Mouse (Mus musculus) kidney, adult 8-10 months (tissue): ENCODE data around the gene Cdc6.
"Not testable (repeated sequence)": the region's sequence is repeated elsewhere in the genome, so short reads cannot be mapped to it uniquely, and the experiment has no call there.

Experiments
- DNase-seq, 2 experiments: peaks; one replicate each; pipeline ENCODE4 v3.0.0; 2022

The Cdc6 gene

DNA sequence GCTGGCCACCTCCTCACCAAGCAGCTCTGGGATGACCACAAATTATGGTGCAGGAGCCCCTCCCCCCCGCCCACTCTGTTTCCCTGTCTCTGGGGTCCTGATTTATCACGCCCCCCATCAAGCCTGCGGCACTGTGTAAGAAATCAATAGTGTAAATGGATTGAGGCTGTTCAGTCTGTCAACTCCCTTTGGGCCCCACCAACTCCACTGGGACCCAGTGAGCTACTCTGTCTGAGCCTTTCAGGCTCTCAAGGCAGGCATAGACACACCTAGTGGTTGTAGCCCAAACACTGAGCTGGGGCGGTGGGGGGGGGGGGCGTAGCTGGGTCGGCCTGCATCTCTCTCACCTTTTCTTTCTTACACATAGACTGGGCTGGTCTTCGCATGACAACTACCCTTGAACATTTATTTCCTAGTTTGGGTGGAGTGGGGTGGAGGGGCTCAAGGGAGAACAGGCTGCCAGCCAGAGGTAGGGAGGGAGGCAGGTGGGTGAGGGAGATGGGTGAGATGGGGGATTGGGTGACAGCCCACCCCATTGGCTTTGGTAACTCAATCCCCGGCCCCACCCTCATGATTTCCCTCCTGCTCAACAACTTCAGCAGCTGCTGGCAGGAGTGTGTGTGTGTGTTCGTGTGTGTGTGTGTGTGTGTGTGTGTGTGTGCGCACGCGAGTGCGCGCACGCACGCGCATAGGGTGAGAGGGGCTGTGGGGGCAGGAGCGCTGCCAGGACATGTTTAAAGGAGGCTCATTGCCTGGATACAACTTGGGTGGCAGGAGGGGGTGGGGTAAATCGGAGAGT is 24.9 kb downstream of the Cdc6 start:
- no peak for DNase-seq

DNA sequence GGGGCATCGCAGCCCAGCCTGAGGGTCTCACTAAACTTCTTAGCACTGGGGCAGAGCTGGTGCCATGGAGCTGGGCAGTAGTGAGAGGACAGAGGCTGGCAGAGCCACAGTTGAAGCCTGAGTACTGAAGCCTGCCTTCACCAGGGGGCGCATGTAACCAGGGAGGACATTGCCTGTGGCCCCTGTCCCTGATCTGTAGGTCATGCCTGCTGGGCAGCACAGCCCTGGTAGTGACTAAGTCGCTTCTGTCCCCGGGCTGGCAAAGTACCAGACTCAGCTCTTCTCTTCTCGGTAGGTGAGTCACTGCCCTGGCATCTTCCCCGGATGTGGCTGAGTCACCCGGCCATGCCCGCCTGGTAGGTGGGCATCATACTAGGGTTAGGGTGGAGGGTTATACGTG is 25.6 kb downstream of the Cdc6 start:
- DNase-seq: peak in 1 of 2 experiments; percentile 71

DNA sequence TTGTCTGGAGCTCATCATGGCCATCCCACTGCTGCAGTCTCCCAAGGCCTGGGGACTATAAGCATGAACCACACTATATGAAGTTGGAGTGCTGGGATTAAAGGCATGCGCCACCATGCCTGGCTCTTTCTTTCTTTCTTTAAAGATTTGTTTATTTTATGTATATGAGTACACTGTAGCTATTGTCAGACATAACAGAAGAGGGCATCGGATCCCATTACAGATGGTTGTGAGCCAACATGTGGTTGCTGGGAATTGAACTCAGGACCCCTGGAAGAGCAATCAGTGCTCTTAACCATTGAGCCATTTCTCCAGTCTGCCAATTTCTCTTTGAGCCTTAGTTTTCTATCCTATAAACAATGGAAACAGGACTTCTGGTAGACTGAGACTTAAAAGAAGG is 26.2 kb downstream of the Cdc6 start:
- not testable (repeated sequence) for DNase-seq

DNA sequence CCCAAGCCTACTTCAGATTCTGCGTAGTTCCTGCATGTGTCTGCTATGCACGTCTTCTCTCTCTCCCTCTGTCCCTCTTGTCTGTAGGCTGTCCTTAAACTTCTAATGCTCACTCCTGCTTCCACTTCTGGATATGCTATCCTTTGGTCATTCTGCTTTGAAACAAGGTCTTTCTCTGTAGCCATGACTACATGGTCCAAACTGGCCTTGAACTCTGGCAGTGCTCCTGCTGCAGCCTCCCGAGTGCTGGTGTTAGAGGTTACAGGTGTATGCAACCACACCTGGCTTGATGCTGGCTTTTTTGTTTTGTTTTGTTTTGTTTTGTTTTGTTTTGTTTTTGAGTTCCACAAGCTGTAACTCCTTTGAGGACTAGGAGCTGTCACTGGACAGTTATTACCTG is 26.8 kb downstream of the Cdc6 start:
- no peak for DNase-seq

DNA sequence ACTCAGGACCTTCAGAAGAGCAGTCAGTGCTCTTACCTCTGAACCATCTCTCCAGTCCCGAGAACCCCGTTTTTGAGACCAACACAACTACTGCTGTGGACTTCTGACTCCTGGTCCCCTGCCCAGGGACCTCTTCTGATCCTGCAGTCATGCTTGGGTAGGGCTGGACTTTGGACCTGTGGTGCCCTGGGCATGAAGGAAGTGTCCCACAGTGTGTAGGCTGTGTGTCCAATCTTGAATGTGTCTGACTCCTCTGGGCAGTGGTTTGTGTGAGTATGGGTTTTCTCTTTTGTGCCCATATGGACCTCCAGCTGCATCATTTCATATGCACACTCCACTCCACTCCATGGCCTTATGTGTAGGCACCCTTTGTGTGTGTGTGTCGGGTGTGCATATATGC is 27.5 kb downstream of the Cdc6 start:
- DNase-seq: peak; percentile 91

DNA sequence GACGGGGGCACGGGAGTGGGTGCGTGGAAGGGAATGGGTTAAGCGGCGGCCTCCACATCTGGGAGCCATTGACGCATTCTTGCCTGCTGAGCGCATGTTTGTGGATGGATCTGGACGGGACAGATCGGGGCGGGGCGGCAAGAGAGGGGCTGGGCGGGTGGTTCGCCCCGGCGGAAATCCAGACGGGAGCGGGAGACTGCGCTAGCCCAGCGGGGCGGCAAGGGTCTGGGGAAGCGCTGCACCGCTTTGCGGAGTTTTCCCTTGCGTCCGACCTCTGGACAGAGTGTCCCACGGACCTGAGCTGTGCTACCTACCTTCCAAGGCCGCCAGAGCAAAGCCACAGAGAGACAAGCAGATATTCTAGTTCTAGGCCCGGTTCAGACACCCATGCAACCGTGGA is 28.6 kb downstream of the Cdc6 start:
- peak in 1 of 2 experiments; percentile 65 for DNase-seq

DNA sequence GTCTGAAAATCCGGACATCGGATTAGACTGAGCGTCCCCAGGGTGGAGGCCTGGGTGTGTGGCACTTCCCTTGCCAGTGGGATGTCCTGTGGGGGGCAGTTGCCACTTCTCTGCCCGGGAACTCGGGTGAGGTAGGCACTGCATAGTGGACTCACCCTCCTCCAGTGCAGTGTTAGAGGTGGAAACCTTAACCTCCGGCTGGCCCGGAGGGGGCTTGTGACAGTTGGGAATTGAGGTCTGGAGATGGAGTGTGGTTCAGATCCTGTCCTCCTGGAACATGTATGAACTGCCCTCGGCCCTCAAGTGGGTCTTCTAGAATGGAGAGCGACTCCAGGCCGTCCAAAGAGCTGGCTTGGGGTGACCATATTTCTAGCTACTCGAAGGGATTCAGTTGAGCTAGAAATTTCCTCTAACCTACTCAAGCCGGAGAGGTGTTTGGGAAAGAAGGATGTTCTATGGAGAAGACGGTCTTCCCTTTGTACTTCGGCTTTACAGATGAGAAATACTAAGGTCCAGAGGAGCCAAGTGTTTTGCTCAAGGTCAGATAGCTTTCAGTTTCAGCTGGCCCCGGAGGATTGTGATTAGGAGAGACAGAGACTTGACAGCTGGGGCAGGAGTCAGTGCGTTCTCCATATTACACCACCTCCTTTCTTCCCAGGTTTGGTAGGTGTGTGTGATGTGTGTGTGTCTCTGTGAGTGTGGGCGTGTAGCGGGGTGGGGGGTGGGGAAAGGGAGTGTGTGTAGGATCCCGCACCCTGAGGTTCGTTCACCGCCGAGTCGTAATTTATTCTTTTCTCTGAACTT is 29.2 kb downstream of the Cdc6 start:
- DNase-seq: peak in 1 of 2 experiments; percentile 45

DNA sequence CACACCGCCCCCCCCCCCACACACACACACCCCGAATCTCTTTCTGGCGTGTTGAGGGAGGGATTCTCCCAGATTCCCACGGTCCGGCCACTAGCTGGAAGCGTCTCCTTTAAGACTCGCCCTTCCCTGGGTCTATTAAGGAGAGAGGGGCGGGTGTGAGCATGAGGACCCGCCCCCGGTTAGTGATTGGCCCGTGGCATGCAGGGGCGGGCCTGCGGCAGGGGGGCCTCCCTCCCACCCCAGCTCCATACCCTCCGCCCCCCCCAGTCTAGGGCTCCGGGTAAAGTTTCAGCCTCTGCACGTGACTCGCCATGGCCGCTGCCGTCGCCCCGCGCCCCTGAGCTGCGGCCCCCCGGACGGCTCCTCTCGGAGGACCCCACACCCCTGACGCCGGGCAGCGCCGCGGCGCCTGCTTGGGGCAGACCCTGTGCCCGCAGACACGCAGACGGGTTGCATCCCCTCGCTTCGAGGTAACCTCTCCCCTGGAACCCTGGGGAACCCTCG is 29.9 kb downstream of the Cdc6 start:
- DNase-seq: peak; percentile 91 to 93

DNA sequence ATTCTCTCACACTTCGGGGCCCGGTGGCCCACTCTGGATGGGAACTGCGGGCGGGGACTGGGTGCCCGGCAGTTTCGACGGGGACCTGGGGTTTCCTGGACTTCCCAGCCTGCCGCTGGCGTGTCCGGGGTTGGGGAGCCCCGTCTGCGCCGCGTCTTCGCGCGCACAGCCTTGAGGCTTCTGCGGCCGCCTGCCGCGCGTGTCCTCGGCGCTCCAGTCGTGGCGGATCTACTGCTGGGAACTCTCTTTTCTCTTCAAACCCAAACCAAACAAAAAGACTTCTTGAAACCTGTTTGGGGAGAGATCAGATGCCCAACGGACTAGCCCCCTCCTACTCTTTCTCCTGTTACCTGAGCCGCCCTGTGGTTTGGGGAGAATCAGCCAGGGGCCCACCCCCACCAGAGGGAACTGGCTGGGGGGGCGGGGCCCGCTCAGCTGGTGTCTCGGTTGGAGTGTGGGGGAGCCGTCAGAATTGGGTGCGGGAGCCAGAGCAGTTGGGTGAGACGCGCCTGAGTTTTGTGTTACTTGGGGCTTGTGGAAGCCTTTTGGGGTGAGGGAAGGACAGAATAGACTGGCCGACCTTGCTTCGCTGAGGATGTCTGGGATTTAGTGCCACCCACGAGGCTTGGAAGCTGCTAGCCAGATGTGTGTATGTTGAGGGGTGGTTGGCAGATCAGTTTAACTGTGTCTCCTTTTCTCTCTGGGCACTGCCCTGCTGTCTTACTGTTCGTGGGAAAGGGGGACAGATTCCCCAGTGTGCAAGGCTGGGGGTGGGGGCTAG is 30.5 kb downstream of the Cdc6 start:
- DNase-seq: peak in 1 of 2 experiments; percentile 63

DNA sequence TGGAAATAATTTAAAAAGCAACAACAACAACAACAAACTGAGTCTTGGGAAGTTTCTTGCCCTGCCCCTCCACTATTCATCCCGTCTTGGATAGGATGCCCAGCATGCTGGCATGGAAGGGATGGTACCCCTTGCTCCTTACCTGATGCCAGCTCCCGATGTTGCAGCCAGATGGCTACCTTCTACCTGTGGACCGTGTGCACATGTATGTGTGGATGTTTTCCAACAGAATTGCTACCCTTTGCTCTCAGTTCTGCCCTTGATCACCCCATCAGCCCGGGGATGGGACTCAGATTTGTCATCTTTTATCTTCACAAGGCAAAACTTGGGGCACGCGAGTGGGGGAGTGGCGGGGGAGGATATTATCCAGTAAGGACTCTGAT is 31.1 kb downstream of the Cdc6 start:
- peak in 1 of 2 experiments; percentile 25 for DNase-seq

DNA sequence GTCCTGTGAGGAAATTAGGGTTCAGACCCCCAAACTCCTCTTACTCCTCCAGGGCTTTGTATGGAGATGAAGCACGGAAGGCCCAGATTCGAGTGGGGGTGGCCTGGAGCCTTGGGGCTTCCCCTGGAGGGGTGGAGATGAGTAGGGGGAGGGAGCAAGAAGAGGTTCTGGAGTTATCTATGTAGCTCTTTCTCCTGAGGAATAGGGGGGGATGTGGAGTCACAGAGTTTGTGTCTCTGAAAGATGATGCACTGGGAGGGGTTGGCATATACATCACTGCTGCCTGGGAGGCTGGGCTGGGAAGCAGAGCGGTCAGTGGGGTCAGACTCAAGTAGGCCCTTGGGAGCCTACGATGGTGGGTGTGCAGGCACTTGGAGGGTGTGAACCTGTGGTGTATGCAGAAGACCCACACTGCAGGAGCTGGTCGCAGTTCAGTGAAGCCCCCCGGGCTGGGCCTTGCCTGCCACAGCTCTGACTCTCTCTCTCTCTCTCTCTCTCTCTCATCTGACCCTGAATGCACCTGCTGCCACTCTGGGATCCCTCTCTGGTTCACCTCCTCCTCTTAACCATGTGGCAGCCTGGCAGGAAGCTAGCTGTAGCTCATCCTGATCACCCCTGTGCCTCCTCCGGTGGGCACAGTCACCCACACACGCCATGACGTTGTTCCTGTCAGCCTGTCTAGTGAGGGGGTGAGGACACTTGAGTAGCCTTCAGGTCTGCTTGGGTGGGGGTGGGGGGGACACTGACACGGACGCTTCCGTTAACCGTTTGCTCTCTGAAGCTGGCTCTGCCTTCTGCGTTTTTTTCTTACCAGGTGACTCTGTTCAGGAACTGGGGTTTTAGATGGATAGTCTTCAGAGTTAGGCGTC is 31.7 kb downstream of the Cdc6 start:
- DNase-seq: no peak

DNA sequence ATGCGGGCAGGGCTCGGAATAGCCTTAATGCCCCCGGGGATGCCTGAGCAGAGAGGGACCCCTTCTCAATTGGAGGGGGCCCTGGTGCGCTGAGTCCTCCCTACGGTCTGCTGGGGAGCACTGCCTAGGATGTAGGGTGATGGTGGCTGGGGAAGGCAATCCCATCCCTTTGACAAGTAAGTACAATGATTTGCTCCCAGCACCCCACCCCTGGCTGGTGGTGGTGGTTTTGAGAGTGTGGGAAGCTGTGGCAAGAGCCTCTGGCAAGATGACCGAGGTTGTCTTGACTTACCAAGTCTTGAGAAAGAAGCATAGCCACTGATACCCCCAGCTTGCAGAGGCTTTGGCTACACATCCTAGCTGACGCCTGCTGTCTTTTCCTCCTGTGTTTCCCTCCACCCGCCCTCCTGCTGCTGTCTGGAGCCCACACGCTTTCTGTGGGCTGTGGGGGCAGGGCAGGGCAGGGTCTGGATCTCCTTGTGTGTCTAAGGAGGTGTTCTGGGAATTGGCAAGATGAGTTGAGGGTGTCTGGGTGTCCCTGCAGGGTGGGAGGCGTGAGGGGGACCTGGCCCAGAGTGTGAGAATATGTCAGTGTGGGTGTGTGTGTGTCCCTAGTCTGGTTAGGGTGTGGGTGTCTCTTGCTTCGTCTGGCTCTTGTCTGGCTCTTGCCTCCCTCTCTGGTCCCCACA is 32.5 kb downstream of the Cdc6 start:
- peak in 1 of 2 experiments; percentile 18 for DNase-seq

DNA sequence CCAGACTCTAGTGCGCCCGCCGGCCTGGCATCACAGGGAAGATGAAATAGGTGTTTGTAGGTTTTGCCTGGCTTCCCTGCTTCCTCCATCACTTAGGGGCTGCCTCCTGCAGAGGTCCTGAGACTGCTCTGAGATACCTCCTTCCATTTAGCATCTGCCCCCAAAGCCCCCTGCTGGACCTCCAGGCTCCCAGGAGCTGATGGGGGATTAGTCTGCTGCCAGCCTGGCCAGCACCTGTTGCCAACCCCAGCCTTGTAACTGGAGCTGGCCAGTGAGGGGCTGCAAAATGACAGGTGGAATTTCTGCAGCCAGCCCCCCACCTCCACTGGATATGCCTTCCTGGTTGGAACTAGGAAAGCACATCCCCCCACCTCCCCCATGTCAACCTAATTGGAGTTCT is 33.2 kb downstream of the Cdc6 start:
- no peak for DNase-seq

DNA sequence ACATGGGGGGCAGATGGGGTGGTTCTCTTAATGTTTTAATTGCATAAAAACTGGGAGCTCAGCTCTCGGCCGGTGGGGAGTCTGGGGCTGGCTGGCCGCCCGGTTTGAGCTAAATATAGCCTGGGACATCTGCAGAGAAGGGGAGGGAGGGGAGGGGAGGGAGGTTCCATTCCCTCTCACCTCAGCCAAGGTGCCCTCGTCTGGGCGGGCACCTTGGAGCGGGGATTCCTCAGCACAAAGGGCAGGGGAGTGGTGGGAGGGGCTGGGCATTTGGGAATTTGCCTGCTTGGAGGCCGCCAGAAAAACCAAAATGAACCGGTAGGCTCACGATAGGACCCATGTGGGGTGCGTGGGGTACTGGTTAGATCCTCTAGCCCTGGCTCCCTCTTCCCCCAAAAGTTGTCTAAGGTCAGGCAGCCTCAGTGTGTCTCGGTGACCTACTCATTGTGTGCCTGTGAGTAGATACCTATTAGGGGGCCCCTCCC is 33.8 kb downstream of the Cdc6 start:
- peak; percentile 79 to 82 for DNase-seq

DNA sequence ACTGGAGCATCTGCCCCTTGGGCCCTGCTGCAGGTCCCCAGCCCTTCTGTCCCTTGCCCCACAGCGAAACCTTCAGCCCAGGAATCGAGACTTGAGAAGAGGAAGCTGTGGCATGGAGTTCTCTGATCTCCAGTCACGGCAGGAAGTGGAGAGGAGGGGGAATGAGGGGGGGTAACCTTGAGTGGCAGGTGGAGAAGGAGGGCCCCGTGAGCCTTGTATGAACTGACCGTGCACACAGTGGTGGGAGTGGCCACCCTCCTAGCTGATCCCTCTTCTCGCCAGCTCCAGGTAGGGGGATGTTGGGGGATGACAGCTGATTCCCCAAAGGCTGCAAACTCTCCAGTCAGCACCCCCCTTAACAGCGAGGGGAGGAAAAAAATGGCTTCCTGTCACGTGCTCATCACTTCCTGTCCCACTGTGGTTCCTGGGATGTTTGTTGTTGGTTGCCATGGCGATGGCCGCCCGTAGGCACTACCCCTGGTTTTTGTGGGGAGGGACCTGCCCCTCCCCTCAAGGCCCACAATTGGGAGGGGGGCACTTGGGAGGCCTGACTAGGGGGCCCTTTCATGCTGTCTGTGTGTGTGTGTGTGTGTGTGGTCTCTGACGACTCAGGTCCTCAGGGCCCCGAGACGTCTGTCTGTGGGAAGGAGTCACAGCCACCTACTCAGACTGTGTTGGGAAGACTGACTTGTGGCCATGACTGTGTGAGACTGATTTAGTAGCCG is 34.4 kb downstream of the Cdc6 start:
- DNase-seq: peak; percentile 85

DNA sequence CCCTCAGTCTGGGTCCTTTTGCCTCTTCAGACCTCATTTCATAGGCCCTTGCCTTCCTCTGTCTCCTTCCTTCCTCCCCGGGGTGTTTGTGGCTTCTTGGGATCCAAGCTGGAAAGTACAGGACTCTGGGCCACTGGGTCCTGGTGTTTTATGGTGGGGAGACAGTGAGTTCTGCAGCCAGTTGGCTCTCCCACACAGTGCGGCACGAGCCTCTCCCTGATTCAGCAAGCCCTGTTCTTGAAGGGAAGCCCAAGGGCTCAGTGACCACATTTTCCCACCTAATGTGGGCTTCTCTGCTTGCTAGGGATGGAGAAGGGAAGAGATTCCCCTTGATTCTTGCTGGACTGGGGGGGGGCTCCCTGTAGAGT is 34.9 kb downstream of the Cdc6 start:
- DNase-seq: no peak

DNA sequence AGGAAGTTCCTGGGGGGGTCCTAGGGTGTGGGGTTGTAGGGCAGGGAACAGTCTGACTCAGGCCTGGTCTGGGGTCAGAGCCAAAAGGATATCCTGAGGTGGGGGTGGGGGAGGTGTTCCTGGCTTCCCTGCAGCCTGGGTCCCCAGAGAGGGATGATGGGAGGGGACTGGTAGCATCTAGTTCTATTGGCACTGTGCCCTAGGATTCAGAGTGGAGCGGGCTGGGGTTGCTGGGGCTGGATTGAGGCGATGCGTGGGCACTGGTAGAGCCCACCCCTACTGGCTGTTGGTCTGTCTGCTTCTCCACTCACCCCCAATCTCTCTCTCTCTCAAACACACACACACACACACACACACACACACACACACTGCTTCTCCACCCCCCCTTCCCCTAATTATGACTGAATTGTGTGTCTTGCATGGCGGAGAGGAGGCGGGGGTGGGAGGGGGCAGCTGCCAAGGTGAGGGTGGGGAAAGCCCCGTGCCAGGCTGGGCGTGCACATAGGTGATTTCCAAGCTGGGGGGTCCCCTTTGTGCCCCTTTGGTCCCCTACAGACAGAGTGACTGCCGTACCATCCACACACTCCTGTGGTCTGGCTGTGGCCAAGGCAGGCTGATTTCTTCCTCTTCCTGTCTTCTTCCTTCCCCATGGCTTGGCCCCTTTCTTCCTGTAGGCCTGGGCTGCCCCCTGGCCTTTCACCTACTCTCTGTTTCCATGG is 35.5 kb downstream of the Cdc6 start:
- peak; percentile 54 to 77 for DNase-seq

DNA sequence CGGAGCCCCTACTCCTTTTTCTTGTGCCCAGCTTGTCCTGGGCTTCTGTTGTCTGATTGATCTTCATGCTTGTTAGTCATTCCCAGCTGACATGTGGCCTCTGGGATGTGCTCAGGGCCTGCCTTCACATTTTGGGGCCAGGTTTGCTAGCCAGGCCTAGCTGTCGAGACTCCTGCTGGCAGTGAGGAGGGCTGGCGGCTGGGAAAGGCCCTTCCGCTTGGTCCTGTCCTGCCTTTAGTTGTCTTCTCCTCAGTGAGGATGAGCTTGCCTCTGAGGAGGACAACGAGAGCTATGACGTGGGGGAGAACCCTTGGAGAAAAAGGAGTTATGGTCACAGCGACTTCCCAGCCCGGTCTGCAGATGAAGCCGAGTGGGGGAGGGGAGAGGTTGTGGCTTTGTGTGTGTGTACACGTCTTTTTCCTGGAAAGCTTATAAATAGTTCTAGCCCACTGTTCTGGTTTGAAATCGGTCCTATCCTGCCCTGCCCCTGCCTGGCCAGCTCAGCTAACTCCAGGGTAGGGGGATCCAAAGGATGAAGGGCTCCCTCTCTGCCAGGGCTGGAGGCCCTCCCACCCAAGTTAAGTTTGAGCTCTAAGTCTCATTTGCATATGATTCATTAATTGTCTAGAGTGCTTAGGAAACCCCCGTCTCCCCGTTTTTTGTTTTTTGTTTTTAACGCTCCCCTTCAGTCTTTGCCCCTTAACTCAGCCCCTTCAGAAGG is 36.3 kb downstream of the Cdc6 start:
- DNase-seq: no peak

DNA sequence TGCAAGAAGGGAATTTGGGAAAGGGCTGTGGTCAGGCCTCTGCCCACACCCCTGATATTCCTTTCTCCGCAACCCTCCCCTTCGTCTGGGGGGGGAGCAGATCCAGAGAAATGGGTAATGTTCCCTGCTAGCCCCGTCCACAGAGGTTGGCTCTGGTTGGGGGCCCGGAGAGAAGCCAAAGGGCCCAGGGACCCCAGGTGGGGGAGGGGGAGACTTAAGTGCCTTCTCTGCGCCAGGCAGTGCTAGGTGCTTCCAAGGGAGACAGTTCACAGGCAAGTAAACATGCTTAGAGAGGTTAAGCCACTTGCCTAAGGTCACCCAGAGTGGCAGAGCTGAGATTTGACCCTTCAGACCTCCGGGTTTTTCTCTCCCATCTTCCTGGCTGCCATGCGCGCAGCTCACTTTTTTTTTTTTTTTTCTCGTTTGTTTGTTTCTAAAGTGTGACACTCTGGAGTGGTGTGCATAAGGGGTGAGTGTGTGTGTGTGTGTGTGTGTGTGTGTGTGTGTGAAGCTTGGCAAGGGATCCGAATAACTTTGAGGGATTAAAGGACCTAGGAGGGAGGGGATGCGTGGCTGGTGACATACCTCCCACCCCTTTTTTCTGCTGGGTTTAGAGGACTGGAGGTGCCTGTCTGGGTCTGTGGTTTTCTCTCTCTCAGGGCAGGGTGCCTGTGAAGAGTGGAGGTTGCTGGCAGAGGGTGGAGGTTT is 37.5 kb downstream of the Cdc6 start:
- no peak for DNase-seq
